Comparison of ENCODE assay signal across 20 mouse cellular contexts in the genomic region with DNA sequence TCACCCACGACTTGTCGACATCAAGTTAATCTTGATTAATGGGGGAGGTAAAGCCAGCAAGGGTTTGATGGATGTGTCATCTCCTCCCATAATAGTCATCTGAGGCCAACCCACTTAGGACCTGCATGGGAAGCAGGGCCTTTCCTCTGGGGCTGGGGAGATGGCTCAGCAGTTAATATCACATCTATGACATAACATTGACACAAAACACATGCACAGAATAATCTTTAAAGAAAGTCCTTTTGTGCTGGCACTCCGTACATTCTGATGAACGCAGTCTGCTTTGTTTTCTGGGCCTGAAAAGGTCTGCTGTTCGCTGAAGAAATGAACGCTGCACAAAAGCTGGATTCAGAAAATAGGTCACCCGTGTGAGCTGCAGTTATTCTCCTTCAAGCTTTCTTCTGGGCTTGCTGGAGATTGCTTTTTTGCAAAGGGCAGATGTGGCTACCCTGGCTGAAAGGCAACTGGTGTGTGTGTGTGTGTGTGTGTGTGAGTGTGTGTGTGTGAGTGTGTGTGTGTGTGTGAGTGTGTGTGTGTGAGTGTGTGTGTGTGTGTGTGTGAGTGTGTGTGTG. TPM values are rescaled to one million over a fixed set of nuclear protein-coding genes. Genes with fewer than 3 reads are reported as not detected.
DNase-seq lines count a peak whose midpoint lies in the region; ATAC-seq and TF ChIP-seq lines count a peak whose summit lies in the region.
"Had no signal": no experiment of that assay in that cellular context is flagged by ENCODE, and none has a peak within 500 bp of the region (broad histone marks: within the 10 kb centered on the region; RNA-seq: fewer than 3 reads in every experiment).

No protein-coding gene starts in this region.

- H3K9me3 ChIP-seq in heart, embryonic 10.5 days, result no peaks in the 10 kb centered on the region
- H3K9me3 ChIP-seq in forebrain, postnatal 0 days (ENCODE audit: low read length), result no peaks in the 10 kb centered on the region
- H3K9me3 ChIP-seq in midbrain, embryonic 14.5 days (ENCODE audit: control insufficient read depth, low read length), result no peaks in the 10 kb centered on the region
- H3K9me3 ChIP-seq: limb, embryonic 12.5 days; liver, embryonic 15.5 days; neural tube, embryonic 12.5 days; stomach, embryonic 15.5 days had no signal

- H3K27ac ChIP-seq in heart, embryonic 10.5 days, result no peak overlapping the region
- no peak overlapping the region for H3K27ac ChIP-seq in forebrain, postnatal 0 days (ENCODE audit: low read depth, low read length)
- H3K27ac ChIP-seq in midbrain, embryonic 14.5 days (replicated peaks; ENCODE audit: low read depth, low read length), result 0 out of 2 replicates have a peak overlapping the region, but pooled peaks have one; percentile 26
- H3K27ac ChIP-seq: left cerebral cortex, adult 2 months; limb, embryonic 12.5 days; liver, embryonic 15.5 days; neural tube, embryonic 12.5 days; stomach, embryonic 15.5 days had no signal

- DNase-seq in heart, embryonic 10.5 days (ENCODE audit: low spot score), result peak; percentile 60
- no peak for DNase-seq in heart, adult 9 months (ENCODE audit: low spot score in 2 of 2)
- peak; percentile 60 for DNase-seq in brain, adult 2 months (ENCODE audit: low read depth, low spot score)
- no peak for DNase-seq in forebrain, postnatal 0 days
- DNase-seq in midbrain, embryonic 14.5 days, result no peak
- no peak for DNase-seq in layer of hippocampus, adult 8-10 months (ENCODE audit: low spot score in 2 of 2)
- DNase-seq in urinary bladder, postnatal 25 days (ENCODE audit: low spot score), result no peak
- DNase-seq: adrenal gland, adult 2 months; cerebellum, adult 8-10 months; heart, adult 18-20 months; lung, postnatal 14 days; right cerebral cortex, adult 18-20 months had no signal

- 68% methylated on average over 7 of the region's 7 CpGs for WGBS in heart, embryonic 10.5 days
- WGBS in forebrain, postnatal 0 days, result 20% methylated on average over 7 of the region's 7 CpGs
- WGBS in midbrain, embryonic 14.5 days, result 35% methylated on average over 7 of the region's 7 CpGs

- no peak overlapping the region for H3K4me3 ChIP-seq in heart, embryonic 10.5 days
- no peak overlapping the region for H3K4me3 ChIP-seq in forebrain, postnatal 0 days (ENCODE audit: low read depth, low read length)
- H3K4me3 ChIP-seq in midbrain, embryonic 14.5 days (replicated peaks; ENCODE audit: low read depth, low read length), result no peak overlapping the region
- H3K4me3 ChIP-seq: erythroblast, embryonic 14.5 days; left cerebral cortex, adult 2 months; limb, embryonic 12.5 days; liver, embryonic 15.5 days; neural tube, embryonic 12.5 days; stomach, embryonic 15.5 days had no signal

- TF ChIP-seq CTCF in forebrain, postnatal 0 days (IDR thresholded peaks at IDR 0.05; ENCODE audit: low read depth), result no peak

- H3K4me2 ChIP-seq in forebrain, postnatal 0 days (ENCODE audit: low read depth), result no peak overlapping the region
- H3K4me2 ChIP-seq in midbrain, embryonic 14.5 days (ENCODE audit: low read length), result no peak overlapping the region
- H3K4me2 ChIP-seq: limb, embryonic 12.5 days; liver, embryonic 15.5 days; neural tube, embryonic 12.5 days; stomach, embryonic 15.5 days had no signal

- H3K36me3 ChIP-seq in heart, embryonic 10.5 days, result no peaks in the 10 kb centered on the region
- H3K36me3 ChIP-seq in forebrain, postnatal 0 days (ENCODE audit: insufficient read depth), result no peaks in the 10 kb centered on the region
- no peaks in the 10 kb centered on the region for H3K36me3 ChIP-seq in midbrain, embryonic 14.5 days (ENCODE audit: control insufficient read depth, insufficient read depth, low read length)
- H3K36me3 ChIP-seq: limb, embryonic 12.5 days; liver, embryonic 15.5 days; neural tube, embryonic 12.5 days; stomach, embryonic 15.5 days had no signal

- H3K27me3 ChIP-seq in heart, embryonic 10.5 days (ENCODE audit: insufficient read depth, poor library complexity, severe bottlenecking), result peaks cover 13% of the 10 kb centered on the region; the same call in 1 of the 2 replicates
- no peaks in the 10 kb centered on the region for H3K27me3 ChIP-seq in forebrain, postnatal 0 days (ENCODE audit: insufficient read depth, low read length)
- H3K27me3 ChIP-seq in midbrain, embryonic 14.5 days (ENCODE audit: control insufficient read depth, insufficient read depth, low read length), result no peaks in the 10 kb centered on the region
- H3K27me3 ChIP-seq: limb, embryonic 12.5 days; liver, embryonic 15.5 days; neural tube, embryonic 12.5 days; stomach, embryonic 15.5 days had no signal

- no peak overlapping the region for H3K9ac ChIP-seq in forebrain, postnatal 0 days
- no peak overlapping the region for H3K9ac ChIP-seq in midbrain, embryonic 14.5 days (replicated peaks; ENCODE audit: low read length)
- H3K9ac ChIP-seq: limb, embryonic 12.5 days; liver, embryonic 15.5 days; neural tube, embryonic 12.5 days; stomach, embryonic 15.5 days had no signal

- H3K4me1 ChIP-seq in heart, embryonic 10.5 days, result peaks cover 18% of the 10 kb centered on the region; the same call in 1 of the 2 replicates
- H3K4me1 ChIP-seq in forebrain, postnatal 0 days (ENCODE audit: insufficient read depth), result no peaks in the 10 kb centered on the region
- peaks cover 6% of the 10 kb centered on the region for H3K4me1 ChIP-seq in midbrain, embryonic 14.5 days (ENCODE audit: control insufficient read depth, insufficient read depth, low read length)
- H3K4me1 ChIP-seq: limb, embryonic 12.5 days; liver, embryonic 15.5 days; stomach, embryonic 15.5 days had no signal

- 0 out of 2 replicates have a peak, but pooled peaks have one; percentile 27 for ATAC-seq in forebrain, postnatal 0 days
- no peak for ATAC-seq in midbrain, embryonic 14.5 days (ENCODE audit: low FRiP score, low TSS enrichment)
- ATAC-seq in granulocyte monocyte progenitor cell, adult 5-6 weeks (replicated peaks; ENCODE audit: poor library complexity, severe bottlenecking), result no peak

RNA-seq across cellular contexts. Expression of a gene that starts 26.9 kb away (rescaled TPM):
- 0.25 and 0.32 TPM in 2 replicates for polyA plus RNA-seq in heart, embryonic 10.5 days (2016; fragmentation: Nextera tagmentation; extraction: Ambion mirVana)
- total RNA-seq in forebrain, postnatal 0 days (2014; rRNA removed), result 2.0 and 3.0 TPM in 2 replicates
- polyA plus RNA-seq in forebrain, postnatal 0 days (2015; fragmentation: Nextera tagmentation; extraction: Ambion mirVana), result 0.31 and 0.36 TPM in 2 replicates
- polyA plus RNA-seq in midbrain, embryonic 14.5 days (2014; fragmentation: Nextera tagmentation; extraction: Ambion mirVana), result 0.28 and 0.43 TPM in 2 replicates
- under 1 TPM; 0.53 to 0.86 (median 0.73) TPM for total RNA-seq in layer of hippocampus, adult 8-10 months (2022)
- total RNA-seq in granulocyte monocyte progenitor cell, adult 5-6 weeks (2014; fragmentation: Nextera tagmentation), result not detected in 2 replicates
- total RNA-seq in granulocyte monocyte progenitor cell, adult 5-6 weeks (2017), result not detected in 2 replicates
- total RNA-seq: adrenal gland, adult 2 months; gastrocnemius, adult 18-20 months had no signal
- polyA plus RNA-seq: limb, embryonic 12.5 days; liver, embryonic 15.5 days had no signal

Comparison
In these comparisons a context has a peak if more than half of its experiments do, and no peak if none do; other contexts are left out.
1. DNase-seq: peak in heart, embryonic 10.5 days (single experiment) and brain, adult 2 months (single experiment); none in heart, adult 9 months (0 of 2), forebrain, postnatal 0 days (single experiment), midbrain, embryonic 14.5 days (single experiment), layer of hippocampus, adult 8-10 months (0 of 2) and urinary bladder, postnatal 25 days (single experiment).